Mouse (Mus musculus) heart, adult 11 months (tissue): ENCODE measurements at regions not wholly inside any gene's neighbourhood (a gene's known extent, or its start where the extent isn't known, plus 50 kb on each side); places are given as distances from the start of the nearest gene placed in this dataset.
A peak's percentile ranks its signal among the peaks of the same experiment; 100 is the strongest.

Experiments
- DNase-seq: peaks from one replicate; pipeline ENCODE4 v3.0.0; 2022

DNA sequence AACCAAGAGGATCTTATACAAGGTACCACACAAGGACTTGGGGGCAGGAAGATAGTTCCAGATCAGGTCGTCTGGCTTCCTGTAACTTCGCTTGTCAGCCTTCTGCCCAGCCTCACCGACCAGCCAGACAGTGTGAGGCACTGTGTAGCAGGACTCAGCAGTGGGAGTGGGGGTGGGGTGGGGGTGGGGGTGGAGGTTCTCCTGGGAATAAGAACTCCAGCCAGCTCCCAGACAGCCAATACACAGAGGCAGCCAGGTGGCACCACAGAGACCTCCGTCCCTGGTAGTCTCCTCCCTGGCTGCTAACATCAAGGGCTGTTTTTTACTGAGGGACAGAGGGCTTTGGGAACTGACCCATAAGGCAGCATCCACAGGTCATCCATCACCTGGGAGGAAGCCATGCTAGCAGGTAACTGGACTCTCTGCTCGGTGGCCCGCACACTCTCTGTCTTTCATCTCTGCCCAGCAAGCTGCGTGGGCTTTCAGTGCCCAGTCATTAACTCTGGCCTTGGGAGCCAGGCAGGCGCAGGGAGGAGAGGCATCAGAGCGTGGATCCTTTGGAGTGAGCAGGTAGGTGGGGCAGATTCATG lies 60.3 kb upstream of the Wnt4 start:
- no peak for DNase-seq

DNA sequence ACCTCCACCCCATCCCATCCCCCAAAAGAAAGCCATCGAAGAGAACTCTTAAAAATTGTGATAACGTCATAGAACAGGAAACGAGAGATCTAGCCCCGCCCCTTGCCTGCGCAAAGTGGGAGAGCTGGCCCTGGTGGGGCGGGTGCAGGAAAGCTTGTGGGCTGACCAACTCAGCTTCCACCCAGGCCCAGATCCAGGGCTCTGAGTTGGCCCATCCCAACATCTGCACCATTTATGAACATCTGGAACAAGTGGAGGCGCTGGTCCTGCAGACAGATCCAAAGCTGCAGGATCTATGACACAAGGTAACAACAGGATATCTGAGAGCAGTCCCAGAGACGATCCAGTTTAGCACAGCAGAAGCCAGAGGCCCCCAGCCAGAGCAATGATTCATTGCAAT lies 62.7 kb upstream of the Wnt4 start:
- peak; percentile 94 for DNase-seq

DNA sequence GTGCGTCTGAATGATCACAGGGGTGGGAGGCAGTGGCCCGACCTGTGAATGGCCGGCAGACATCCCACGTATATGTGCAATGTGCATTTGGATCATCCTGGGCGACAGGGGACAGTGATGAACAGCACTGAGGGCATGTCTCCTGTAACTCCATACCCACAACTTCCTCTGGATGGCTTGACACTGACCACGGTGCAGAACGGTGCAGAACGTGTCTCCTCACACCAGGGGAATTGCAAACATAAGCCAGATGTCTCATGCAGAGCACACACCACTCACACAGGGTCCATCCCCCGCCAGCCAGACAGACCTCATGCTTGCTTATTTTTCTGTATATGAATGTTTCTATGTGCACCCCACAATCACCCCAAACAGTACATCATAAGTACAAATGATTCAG lies 64.4 kb upstream of the Wnt4 start:
- DNase-seq: no peak

DNA sequence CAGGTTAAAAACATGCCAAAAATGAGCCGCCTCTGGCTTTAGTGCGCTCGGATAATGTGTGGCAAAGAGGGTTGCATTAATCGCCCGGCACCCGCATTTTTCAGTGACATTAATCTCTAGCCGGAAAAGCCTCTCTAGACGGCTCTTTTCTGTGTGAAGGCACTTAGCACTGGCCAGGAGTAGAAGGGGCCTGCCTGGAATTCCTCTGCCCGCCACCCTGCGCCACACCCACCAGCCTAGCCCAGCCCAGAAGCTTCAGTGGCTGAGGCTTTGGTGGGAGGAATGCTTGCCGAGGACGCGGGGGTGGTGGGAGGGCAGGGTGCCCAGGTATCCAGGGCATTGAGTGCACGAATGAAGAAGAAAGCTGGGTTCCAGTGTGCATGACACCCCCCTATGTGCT lies 65.2 kb upstream of the Wnt4 start:
- no peak for DNase-seq

DNA sequence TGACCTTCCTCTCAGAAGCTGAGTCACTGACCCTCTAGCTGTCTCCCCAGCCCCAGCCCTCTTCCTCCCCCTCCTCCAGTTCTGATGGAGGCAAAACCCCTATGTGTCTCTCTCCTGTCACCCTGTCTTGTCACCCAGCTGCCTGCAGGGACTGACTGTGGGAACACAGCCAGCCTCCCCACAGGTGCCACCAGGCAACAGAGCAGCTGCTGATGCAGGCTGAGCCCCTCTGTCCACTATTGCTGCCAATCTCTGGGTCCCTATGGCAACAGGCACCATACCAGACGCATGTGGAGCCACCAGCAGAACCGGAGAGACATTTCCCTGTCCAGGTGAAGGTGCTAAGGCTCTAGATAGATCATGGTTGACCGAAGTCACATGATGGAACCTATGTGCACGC lies 66.0 kb upstream of the Wnt4 start:
- DNase-seq: no peak

DNA sequence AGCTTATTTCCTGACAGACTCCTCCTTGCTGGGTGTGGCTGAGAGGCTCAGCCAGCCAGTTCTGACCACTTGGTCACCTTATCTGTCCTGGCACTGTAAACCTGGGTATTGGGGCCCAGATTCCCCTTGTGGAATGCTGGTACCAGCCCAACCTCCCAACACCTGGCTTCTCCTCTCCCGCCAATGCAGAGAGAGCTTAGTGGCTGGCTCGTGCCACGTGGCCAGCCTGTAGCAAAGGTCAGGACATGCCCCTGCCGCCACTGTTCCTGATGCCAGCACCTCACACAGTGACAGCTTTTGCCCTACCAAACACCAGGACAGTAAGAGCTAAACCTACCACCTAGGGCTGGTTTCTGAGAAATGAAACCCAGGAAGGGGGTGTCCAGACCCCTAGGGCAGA lies 66.8 kb upstream of the Wnt4 start:
- DNase-seq: no peak

DNA sequence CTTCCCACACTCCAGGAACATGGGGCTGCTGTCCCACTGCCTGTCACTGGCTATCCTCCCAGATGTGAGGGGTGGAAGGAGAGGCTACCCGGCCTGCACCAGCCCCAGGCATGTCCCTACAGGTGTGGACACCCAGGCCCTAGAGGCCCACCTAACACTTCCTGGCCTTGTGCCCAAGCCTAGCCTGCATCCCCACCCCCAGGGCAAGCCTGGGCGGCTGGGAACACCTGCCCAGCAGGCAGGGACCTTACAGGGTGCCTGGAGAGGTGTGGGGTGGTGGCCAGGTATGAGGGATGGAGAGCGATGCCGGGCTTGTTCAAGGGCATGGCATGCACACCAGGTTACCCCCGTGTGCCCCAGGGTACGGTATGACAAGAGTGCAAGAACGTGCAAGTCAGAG lies 76.3 kb upstream of the Wnt4 start:
- no peak for DNase-seq

DNA sequence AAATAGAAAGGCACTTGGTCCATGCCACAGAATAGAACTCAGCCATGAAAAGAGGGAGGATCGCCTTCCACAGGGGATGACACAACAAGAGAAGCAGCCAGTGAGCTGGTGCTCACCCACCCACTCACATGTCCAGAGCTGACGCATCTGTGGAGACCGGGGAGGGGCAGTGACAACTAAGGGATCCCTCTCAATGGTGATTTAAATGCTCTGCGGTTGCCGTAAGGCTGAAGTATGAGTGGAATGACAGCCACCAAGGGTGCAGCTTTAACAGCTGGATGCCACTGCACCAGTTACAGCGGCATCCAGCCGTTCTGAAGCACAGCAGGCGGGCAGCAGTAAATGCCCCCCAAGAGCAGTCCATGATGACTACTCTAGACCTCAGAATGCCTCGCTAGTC lies 76.9 kb upstream of the Wnt4 start:
- no peak for DNase-seq

DNA sequence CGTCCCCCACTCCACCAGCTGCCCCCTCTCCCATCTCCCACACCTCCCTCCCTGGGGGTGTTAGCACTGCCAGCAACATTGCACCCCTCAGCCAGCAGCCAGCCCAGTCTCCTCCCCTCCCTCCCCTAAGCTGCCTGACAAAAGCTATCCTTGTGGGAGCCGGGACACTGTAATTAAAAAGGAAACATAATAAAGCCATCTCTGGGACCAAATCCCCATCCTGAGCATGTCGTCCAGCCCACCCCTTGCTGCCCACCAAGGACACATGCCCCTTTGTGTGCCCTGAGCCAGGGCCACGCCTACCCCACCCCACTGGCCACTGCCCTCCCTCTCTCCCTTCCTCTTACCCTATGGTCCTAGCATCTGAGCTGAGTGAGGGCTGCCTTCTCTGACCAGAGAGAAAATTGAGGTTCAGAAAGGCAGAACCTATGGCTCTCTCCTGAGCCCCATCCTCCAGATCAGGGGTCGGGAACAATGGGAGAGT lies 80.8 kb upstream of the Wnt4 start:
- no peak for DNase-seq

DNA sequence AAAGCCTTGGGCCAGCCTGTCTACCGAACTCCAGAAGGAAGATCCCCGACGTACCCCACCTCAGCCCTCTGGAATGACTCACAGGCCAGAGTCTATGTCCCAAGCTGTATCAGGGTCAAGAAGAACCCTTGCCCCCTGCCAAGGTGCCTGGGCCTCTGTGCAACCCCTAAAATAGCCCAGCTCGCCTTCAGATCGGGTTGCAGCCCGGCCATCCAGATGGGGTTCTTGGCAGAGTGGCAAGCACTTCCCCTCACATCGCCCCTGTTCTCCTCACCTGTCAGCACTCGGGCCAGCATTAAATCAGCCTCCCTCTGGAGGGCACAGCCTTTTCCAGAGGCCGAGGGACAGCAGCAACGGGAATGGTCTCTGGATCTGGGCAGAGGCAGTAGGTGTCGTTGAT lies 83.2 kb upstream of the Wnt4 start:
- DNase-seq: no peak

DNA sequence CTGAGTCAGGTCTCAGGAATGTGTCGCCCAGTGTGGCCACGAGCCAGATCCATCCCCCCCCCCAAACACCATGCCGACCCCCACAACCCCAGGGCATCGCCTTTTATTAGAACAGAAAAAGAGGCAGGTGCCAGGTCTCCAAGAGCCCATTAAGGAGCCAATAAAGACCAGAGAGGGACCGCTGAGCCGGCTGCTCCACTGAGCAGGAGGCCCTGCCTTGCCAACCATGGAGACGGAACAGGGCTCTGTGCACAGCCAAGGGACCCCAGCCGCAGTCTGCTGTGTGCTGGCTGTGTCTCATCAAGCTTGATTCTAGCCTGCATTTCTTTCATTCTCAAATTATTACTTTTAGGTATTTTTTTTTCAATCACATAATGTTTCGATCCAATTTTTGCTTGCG lies 86.7 kb upstream of the Wnt4 start:
- DNase-seq: no peak

DNA sequence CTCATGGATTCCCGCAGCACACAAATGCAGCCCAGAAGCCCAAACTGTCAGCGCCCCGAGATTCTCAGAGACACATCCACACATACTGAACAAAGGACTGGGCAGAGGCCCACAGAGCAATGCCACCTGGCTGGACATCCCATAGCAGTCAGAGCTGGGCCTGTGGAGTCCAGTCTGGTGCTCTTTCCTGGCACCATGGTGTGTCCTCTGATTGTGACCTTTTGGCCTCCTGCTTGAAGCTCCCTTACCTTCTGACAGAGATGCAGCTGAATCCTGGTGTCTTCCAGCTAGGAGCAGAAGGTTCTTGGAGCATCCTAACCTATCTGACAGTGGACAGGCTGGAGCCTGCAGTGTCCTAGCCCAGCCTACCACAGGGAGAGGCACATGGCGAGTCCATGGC lies 87.5 kb upstream of the Wnt4 start:
- no peak for DNase-seq

DNA sequence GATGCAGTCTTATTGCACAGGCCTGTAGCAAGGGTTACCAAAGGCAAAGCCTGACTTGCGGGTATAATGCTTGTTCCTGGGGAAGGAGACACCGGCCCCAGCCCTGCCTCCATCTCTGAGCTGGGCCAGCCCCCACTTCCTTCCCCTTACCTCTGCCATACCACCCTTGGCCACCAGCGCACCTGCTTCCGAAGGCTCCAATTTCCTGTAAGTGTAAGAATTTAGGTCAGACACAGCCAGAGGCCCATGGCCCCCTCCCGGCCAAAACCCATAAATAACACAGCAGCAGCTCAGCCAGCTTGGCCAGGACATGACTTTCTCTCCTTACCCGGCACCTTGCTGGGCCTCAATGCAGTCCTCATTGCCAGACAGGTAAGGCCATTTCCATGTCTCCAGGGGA lies 88.2 kb upstream of the Wnt4 start:
- DNase-seq: no peak

DNA sequence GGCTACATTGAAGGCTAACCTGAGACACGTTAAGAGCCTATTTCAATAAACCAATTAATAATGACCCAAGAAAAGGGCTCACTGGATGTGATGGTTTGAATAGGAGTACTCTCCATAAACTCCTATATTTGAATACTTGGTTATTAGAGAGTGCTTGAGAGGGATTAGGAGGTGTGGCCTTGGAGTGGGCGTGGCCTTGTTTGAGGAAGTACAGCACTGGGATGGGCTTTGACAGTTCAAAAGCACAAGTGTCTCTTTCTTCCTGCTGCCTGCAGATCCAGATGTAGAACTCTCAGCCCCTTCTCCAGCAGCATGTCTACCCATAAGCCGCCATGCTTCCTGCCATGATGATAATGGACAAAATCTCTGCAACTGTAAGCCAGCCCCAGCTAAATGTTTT lies 89.7 kb upstream of the Wnt4 start:
- DNase-seq: no peak

DNA sequence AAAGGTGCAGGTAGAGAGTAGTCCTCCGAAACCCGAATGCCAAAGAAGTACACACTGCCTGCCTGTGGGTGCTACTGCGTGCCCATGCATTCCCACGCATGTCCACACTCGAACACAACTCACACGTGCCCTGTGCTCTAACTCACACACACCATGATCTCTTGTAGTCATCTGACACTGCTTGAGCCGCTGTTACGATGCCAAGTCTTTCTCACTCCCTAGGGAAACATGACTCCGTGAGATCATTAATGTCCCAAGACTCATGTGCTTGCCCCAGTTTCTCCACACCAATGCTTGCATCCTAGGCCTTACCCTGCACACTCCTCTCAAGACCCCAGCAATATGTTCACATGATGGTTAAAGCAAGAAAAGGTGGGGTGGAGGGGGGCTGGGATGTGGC lies 90.2 kb upstream of the Wnt4 start:
- no peak for DNase-seq

DNA sequence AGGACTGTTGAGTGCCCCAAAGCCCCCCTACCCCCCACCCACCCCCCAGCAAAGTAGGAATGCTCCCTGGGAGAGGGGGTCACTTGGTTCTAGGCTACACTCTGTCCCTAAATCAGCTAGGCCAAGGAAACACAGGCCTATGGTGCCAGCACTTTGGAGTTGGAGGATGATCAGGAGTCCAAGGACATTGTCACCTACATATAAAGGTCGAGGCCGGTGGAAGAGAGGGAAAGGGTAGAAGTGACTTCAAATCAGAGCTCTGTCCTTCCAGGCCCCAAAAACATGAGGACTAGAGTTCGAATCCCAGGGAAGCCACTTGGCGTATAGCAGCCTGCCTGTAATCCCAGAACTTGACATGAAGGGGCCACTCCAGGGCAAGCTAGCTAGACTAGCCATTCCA lies 92.3 kb upstream of the Wnt4 start:
- DNase-seq: no peak

DNA sequence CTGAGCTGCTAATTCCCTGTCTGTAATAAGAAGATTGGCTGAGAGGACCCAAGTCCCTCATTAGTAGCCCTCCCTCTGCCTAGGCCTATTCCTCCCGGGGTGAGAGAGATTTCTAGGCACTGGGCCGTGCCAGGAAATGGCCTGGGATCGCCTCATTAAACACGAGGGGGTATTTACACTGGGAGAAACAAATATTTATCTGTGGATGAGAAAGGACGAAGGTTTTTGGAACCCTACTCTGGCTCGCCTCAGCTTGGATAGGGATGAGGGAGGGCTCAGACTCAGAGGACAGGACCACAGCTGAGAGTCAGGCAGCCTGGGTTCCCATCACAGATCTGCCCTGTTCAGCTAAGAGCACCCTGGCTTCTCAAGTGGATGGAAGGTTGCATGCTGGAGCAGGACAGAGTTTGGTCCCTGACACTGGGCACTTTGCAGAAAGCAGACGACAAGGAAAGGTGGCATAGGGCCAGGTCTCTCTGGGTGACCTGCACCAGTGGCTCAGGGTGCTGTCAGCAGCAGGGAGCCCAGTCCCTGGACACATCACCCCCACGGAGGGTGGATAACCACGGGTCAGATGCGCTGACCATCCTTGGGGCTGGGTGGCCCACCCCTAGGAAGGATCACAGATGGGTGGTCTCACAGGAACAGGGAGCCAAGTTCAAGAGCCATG lies 94.0 kb upstream of the Wnt4 start:
- DNase-seq: no peak

DNA sequence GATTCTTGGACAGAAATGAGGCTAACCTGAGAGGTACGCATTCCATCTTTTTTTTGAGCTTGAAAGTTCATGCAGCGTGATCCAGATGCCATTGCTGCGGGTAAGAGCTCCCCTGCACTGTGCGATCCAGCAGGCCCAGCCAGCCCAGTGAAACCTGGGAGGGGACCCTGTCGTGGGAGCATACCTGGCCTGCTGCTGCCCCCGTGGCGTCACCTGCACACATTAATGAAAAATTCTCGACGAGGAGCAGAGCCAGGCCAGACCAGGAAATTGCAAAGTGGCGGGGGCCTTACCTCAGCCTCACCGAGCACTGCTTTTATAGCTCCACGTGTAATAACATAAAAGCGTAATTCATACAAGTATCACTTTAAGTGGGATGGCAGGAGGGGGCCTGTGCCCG lies 94.7 kb upstream of the Wnt4 start:
- DNase-seq: no peak

DNA sequence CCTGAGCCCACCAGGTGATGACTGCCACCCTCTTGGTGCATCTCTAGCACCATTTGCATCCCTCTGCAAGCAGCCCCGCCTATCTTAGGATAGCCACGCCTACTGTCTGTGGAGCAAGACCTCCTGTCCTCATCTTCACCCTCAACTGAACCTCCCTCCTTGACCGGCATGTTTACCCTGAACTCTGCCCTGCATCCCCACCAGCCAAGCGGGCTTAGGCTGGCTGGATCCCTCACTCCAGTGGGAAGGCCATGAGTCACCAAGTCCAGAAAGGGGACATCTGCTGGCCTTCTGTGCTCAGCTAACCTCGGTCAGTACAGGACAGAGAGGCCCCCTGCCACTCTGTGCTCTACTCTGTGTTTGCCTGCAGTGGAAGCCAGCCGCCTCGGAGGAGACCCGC lies 96.0 kb upstream of the Wnt4 start:
- no peak for DNase-seq

DNA sequence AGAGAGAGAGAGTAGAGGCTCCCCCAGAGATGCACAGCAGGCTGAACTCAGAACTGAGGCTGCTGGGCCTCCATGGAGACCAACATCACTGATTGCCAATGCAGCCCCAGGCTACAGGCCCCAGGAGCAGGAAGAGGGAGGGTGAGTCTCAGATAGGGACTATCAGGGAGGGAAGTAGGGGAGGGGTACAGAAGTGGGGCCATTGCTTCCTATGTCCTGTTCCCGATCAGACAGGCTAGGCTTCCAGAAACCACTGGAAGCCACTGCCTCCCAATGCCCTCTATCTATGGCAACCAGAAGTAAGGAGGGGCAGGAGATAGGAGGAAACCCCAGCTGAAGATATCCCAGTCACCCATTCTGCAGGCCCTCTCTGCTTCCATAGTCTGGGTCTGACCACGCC lies 97.2 kb upstream of the Wnt4 start:
- no peak for DNase-seq

DNA sequence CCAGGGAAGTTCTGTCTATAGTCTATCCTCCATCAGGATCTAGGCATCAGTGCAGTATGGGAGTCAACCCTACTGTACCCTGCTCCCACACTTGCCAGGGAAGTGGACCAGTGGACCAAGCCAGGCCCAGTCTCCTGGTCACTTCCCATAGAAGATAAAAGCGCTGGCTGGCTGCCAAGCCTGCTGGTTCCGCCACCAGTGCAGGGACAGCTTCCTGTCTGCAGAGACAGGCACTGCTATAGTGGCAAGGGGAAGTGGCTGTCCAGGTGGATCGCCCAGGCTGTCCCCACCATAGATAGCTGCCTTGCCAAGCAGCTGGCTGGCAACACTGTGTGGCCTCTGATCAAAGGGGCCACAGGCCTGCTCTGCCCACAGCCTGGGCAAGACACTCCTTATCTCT lies 98.5 kb upstream of the Wnt4 start:
- DNase-seq: peak; percentile 95

DNA sequence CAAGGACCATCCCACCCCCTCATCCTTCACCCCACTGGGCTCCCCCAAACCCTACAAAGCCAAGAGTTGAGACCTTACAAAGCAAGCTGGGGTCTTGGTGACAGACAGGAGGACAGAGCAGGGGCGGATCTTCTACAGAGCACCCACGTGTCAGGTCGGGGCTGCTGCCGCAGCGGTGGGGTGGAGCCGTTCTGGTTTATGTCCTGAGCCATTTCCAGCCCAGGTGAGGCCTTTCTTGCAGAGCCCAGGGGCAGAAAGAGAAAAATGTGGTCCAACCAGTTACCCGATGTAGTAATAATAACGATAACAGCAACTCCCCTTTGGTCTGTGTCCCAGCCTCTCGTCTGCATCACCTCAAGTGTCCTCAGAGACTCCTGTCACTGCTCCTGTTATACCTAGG lies 112.4 kb upstream of the Wnt4 start:
- no peak for DNase-seq

DNA sequence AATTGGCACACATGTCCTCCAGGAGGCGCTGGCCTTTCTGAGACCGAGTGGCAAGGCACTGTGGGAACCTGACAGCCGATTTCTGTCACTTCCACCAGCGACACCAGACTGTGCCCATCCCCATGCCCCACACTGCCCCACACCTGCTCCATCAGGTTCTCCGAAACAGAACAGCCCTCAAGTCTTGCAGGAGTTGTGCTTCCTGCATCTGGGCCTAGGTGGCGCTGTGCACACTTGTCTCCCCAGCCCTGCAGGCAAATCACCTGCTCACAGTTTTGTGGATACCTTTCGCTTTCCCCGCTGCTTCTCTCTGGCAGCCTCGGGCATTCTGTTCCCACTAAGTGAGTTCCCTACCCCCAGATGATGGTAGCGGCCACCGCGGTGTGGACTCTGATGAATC lies 112.9 kb upstream of the Wnt4 start:
- DNase-seq: peak; percentile 92

DNA sequence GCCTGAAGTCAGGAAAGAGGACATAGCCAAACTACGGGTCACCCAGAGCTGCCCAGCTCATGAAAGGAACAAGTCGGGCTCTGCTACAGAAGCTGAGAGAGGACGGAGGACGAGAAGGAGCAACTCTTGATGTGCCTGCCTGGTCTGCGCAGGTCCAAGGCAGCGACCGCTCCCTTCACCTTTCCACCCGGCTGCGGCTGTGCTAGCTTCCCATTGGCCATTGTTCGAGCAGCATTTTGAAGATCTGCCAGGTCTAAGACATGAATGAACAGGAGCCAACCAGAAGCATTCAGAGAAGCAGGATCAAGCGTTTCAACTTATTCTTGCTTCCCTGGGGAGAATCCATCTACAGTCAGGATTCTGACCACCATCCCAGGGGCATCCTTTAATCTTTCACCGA lies 113.3 kb upstream of the Wnt4 start:
- DNase-seq: no peak

DNA sequence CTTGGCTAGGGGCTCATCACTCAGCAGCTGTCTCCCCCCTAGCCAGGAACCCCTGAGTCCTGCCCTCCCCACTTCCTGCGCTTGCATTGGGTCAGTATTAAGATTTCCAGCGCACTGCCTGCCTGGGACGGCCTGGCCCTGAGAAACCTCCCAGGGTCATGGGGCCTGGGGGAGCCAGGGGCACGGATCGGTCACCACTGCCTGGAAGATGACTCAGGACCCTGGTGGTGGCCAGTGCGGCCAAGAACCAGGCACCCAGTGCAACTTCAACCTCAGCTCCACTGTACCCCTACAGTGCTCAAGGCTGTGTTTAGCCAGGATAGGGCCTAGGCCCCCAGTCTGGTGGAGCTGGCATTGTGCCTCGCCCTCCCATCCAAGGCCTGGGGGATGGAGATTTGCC lies 111.9 kb upstream of the Zbtb40 start:
- DNase-seq: no peak
